Mouse (Mus musculus) brain, adult 2 months (tissue): ENCODE results near the gene Dock4.

ENCODE experiments used
- DNase-seq: peaks from one replicate; pipeline ENCODE4 v3.0.0; 2011; ENCODE audit warnings: low read depth, low spot score

The Dock4 gene

DNA sequence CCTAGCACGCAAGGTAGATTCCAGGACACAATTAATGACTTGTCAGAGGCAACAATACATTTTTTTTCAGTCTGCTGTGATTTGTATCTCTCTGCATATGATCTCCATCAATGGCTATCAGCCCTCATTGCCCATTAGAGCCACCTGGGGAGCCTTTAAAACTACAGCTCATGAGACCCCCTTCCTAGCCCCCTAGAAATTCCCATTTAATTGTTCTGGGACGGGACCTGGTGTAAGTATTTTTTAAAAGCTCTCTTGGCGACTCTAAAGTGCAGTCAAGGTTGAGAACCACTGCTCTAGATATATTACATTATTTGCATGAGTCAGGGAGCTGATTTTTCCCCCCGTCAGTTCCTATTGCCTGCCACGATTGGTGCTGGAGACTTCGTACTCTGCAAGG is 200.1 kb downstream of the Dock4 start:
- no peak for DNase-seq

DNA sequence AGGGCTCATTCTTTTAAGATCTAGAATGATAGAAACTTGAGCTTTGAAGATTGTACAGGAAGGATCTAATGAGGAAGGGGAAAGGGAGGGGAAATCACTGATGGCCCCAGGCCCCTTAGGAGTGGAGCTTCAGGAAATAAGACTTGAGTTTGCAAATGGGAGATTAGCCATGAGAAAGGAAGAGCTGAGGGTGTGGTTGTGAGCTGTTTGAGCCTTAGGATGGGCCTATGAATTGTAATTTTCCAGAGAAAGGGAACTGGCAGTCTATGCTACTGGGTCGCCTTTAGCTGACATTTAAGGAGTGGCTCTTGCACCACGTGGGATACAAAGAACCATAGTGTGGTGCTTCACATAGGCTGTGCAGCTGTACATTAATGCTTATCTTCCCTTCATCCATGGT is 208.6 kb downstream of the Dock4 start:
- no peak for DNase-seq

DNA sequence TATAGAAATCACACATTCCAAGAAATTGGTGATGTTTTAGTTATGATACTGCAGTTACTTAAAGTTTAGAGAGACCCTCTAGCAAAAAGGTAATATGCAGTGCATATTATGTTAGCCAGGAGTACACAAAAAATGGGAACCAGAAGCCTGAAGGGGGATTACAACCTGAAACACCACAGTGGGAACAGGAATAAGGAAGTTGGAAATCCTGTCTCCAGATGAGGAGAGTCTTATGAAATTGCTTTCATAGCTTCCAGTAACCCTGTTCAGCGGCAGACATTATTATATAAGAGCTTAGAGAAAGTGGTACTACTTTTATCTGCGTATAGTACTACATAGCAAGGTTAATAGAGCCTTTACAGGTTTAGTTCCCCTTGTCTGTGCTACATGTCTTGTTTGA is 210.1 kb downstream of the Dock4 start:
- no peak for DNase-seq

DNA sequence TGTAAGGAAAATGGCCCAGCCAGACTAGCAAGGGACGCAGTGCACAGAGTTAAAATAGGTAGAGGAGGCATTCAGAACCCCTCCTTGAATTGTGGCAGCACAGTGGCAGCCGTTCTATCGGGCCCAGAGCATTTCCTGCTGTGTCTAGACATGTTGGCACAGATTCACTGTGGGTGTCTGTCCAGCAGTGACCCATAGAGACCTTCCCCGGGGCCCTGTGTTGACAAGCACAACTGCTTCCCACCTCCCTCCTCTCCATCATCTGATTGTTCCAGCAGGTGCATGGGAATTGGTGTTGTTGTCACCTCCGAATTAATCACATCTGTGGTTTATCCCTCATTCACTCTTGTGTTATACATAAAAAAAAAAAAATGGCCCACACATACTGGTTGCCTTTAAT is 210.7 kb downstream of the Dock4 start:
- DNase-seq = peak; percentile 44

DNA sequence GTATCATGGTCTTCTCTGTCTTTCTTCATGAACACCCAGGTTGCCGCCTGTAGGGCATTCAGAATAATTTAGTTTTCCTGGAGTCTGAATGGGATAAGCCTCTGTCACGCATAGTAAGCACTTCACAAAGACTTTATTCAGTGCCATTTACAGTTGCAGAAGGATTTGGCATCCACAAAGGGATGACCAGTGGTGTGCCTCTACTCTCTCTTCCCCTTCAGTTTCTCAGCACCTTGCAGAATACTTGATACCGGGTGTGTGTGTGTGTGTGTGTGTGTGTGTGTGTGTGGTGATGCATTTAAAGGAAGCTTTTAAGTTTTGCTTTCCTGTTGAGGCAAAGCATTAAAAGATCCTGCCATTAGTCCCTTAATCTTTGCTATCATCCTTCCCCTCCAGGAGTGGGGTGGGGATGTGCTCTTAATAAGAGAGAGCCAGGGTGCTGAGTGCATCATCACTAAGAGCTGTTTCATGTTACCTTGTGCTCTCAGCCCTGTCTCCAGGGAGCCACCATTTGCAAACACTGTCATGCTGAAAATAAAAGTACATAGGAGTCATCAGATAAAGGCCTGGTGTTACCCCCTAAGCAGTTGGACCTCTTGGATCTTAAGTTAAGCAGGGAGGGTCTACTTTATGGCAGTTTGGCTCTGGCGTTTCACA is 211.6 kb downstream of the Dock4 start:
- no peak for DNase-seq

DNA sequence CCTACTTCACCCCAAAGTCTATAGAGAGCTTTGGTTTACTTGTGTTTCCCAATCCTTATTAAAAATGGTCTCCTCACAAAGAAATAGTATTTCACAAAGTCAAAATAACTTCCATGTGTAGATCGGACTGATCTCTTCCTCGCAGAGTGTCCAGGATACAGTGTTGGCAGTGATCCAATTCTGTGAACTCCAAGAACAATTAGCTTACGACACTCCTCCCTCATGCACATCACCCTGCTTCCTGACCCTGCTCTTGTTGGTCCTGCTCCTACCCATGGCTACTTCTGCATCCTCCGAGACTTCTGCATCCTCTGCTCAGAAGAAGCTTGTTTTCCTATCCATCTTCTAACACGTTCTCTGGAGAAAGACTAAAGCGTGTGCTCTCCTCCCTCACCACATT is 213.9 kb downstream of the Dock4 start:
- DNase-seq = peak; percentile 29

DNA sequence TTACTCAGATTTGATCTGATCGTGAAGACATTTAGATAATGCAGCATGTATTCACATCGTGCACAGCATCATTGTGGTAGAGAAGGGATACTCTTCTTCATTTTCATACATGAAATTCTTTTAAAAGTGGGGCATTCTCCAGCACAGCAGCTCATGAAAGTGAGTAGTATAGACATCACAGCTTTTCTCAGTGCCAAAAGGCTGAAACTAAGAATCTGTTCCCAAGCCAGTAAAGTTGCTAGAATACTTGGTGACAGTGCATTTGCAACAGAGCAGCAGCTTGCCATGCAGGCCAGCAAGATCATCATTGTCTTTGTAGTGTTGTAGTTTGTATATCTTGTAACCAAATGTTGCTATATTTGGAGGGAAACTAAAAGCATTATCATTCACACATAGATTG is 223.7 kb downstream of the Dock4 start:
- no peak for DNase-seq

DNA sequence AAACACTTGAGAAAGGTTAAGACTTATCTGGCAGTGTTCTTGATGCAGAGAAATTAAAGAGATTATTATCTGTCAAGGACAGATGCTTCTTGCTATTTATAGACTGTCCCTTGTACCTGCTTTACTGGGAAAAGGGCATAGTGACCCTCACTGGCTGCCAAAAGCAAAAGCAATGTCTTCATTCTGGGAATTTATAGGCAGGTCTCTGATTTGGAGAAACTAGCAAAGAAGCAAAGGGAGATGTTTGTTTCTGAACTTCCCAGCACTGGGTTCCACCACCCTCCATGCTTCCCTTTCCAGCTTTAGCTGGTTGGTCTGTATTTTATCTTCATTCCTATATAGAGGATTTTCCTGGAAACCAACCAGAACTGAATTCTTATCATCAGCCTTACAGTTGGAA is 225.0 kb downstream of the Dock4 start:
- peak; percentile 37 for DNase-seq

DNA sequence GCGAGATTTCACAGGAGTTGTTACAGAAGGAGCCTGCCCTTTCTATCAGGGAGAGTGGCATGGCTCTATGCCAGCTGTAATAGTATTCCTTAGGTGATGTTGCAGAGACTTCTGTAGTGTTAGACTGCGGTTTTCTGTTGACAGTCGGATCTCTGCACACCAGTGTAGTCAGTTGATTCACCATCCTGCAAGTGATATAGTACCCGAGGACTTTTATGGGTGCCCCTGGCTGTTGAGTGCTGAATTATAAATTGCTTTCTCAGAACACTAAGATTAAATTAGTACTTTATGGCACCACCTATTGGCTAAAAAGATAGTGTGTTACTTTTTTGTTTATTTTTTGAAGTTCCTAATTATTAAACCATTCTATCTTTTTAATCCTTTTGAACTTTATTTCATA is 234.0 kb downstream of the Dock4 start:
- DNase-seq = no peak

DNA sequence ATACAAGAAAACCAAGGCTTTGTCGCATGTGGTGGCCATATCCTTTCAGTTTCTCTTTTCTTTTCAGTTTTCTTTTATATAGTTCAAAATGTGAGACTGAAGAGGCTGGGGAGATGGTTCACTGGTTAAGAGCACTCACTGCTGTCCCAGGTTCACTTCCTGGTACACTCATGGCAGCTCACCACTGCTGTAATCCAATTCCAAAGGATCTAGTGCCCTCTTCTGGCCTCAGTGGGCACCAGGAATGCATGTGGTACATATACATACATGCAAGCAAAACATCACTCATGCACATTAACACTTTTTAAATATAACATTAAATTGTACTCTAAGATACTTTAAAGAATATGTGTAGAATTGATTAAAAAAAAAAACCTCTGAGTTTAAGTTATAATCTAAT is 234.8 kb downstream of the Dock4 start:
- DNase-seq = peak; percentile 54

DNA sequence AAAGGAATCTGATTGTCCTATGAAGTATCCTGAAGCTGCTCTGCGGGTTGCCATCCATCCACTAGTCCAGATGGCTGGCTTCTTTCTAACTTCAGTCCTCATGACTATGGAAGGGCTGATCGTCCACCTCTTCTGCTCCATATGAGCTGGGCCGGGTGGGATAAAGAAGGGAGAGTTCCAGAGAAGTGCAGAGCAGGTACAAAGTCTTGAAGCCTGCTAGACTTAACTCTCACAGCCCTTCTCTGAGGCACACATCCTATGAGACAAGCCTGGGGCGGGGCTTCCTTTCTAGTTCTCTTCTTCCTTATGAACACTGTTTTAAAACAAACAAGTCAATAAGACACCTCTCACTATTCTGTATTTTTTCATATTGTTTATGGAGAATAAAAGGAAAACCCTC is 245.7 kb downstream of the Dock4 start:
- DNase-seq = no peak

DNA sequence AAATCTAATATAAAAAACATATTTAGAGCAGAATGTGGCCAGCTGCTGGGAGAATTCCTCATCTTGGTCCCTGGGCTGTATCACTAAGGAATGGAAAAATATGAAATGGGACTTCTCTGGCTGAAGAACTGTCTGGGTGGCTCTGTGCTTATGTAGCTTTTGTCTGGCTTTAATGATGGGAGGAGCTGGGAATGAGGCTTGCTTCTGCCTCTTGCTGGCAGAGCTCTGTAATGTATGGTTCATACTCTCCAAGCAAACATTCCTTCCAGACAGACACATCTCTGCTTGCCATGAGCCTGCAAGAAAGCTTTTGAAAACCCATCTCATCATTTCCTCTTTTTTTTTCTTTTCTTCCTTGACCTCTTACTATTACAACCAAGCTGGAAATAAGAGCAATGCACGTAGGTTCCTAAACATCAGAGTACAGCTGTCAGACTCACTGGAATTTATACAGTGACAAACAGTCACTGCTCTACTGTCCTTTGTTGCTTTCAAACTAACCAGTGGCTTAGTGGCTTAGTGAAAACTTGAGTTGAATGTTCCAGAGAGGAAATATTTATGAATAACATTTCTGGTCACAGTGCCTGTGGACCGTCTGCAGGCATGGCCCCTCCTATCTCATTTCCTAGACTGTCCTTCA is 248.4 kb downstream of the Dock4 start:
- peak; percentile 42 for DNase-seq

DNA sequence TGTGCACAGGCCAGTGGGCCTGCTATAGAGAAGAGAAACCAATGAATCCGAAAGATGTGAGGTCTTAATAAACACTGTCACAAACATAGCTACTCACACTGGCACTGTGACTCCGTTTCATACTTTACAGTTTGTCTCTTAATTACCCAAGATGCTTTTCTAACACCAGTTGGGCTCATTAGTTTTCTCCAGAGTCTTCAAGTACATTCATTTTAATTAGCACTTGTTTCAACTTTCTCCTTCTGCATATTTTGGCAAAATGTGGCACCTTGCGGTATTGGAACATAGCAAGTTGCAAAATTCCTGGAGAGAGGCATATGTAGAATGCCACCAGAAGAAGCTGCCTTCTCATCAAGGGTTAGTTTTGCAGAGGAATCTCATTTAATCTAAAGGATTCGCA is 252.6 kb downstream of the Dock4 start:
- DNase-seq = peak; percentile 38

DNA sequence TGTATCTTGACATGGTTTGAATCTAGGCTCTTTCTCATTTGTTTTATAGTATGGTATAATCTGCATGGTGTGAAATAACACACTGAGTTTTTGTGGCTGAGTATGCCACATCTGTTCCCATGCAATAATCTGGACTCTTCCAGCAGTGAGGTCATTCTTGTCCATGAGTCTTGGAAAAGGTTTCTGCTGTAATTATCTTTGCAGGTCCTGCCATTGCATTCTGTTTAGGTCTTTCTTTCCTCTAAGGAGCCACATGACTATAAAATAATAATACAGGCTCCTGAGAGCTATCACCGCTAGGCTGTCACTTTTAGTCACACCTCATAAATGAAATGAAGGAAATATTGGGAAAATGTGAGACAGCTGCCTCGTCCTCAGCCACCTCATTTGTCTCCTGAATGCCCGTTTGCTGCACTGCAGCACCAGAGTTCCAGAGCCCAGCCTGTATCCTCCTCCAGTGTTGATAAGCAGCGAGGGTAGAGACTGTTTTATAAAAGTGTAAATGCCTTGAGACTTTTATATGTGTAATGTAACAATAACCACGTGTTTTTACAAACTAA is 256.6 kb downstream of the Dock4 start:
- DNase-seq = no peak

DNA sequence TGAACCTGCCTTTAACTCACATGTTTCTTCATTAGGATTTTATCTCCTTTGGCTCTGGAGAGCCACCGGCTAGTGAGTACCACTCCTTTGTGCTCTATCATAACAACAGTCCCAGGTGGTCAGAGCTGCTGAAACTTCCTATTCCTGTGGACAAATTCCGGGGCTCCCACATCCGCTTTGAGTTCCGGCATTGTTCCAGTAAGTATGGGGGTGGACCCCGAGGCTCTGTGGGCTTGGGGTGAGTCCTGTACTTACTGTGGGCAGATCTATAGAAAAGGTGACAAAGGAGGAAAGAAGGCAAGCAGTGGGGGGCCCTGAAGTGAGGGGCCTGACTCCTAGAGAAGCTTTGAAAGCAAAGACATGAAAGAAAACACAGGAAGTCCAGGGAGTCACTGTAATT is 258.5 kb downstream of the Dock4 start:
- no peak for DNase-seq

DNA sequence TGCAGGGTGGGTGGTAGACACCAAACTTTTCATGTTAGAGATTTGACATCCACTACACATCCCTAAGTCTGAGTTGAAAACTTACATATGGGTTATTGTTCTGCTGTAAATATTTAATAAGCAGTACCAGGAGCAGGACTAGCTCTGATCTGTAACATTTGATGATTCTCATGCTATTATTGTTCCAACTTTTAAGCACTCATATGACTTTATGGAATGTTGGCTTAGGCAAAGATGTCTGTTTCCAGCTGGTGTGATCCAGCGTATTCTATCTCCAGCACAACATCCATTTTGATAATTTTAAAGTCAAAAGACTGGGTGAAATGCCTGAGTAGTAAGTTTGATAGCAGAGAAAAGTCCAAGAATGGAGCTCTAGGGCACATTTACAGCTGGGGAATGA is 261.4 kb downstream of the Dock4 start:
- no peak for DNase-seq

DNA sequence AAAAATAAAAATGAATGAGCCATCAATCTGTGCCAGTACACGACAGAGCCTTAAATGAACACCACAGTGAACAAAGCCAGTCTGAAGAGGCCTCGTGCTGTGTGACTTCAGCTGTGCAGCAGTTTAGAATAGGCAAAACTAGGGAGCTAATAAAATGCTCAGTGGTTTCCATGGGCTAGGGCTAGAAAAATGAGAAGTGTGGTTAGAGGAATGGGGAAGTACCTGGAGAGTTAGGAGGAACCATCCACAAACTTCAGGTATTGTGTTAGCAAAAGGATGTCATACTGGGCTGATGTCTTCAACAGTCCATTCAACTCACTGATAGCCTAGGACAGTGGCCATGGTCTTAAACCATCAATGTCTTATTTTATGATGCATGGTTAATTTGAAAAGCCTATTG is 263.3 kb downstream of the Dock4 start:
- DNase-seq = no peak

DNA sequence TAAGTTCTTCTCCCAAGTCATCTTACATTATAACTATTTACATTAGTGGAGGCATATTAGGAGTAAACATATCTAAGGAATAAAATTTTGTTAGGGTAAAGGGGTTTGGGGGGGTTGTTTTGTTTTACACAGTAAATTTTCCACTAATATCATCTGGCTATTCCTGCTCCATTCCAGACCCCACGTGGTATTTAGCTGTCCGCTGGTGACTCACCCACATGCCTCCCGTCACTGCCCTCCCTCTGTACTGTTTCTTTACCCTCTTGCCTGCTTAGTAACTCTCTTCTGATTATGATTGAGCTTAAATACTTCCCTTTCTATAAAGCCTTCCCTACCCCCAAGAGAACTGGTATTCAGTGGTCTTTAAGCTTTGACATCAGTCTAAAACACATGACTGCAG is 266.5 kb downstream of the Dock4 start:
- DNase-seq = no peak

DNA sequence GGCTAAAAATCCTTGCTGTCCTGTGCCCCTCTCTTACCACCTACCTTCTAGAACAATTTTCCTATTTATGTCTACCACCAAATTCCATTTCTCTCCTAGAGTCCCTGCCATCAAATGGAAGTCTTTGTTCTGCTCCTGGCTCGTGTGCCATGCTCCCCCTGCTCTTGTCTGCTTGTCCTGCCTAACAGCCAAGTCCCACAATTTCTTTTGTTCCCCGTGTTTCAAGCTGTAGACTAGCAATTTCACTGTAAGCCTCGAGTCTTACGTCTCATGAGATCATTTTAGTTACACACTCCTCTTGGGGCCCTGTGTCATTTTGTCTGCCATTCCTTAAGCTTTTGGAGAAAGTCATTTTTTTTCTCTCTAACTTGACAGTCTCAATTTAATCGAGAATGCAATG is 268.5 kb downstream of the Dock4 start:
- peak; percentile 48 for DNase-seq

DNA sequence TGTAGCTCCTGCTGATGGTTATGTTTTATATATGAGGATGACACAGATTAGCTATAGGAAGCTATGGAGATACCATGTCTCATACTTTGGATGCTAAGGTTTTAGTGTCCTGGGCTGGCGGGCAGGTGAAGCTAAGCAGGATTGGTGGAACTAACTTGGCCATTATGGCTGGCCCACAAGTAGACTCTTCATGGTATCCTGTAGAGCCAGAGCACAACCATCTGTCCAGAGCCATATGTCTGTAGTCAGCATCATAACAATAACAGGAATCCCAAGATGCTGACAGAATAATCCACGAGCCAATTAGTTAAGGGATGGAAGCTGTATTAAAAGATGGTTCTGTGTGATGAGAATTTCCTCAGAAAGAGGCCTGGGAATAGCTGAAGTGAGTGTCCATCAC is 269.4 kb downstream of the Dock4 start:
- DNase-seq = peak; percentile 94

DNA sequence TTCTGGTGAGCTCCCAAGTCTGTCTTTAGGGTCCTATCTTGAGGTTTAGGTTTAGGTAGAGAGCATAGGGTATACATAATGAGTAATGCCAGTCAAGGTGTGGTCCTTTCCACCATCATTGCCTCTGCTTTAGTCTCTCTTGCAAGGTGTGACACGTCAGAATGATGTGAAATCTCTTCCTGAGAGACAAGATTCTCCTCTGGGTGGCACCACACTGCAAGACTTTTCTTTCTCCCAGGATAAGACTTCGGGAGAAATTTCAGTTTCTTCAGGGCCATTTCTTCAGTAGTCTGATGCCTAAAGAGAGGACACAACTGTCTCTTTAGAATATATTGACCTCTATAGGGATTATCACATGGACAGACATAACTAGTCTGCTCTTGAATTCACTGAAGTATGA is 282.6 kb downstream of the Dock4 start:
- peak; percentile 60 for DNase-seq

DNA sequence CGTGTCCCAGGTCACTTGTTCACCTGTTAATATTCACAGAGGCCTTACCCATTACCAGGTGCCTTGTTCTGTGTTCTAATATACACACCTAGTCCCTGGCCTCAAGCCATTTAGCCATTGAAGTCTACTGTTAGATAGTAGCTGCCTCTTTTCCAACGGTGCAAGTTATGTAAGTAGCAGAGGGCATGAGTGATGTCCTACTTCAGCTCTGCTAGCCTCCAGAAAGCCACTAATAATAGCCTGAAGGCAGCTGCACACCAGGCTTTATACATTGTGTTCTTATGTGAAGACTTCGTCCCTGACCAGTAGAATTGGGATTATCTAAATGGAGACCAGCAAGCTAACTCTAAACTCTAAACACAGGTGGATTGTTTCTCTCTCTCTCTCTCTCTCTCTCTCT is 285.0 kb downstream of the Dock4 start:
- DNase-seq = peak; percentile 52

DNA sequence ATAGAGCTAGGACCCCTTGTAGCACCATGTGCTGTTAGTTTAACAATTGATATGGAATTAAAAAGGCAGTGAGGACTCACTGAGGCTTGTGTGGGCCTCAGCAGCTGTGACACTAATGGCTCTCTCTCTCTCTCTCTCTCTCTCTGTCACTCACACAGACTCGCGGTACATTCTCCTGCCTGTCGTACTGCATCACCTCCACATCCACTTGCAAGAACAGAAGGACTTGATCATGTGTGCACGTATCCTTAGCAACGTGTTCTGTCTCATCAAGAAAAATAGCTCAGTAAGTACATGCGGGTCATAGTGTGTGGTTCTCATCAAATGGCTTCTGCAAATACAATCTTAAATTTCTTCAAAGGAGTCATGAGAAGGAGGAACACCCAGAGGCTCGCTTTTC is 299.7 kb downstream of the Dock4 start:
- DNase-seq = peak; percentile 73

DNA sequence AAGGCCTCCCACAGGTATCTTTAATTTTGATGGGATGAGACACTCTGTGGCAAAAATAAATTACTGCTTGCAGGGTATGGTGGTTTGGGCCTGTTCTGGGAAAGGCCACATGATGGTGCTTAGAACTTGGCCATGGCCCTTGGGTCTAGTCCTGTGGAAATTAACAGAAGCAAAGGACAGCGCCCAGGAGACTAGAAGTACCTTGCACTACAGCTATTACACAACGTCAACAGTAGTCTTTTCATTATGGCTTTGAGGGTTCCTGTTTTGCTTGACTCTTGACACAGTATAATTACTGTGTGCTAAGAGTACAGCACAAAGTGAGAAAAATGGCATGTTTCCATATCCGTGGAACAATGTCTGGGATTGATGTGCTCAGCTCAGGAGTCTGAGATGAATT is 300.3 kb downstream of the Dock4 start:
- DNase-seq = peak; percentile 58
